Mouse (Mus musculus) heart, adult 2 months (tissue): ENCODE data around the gene Plxdc2.

Experiments
- EP300 ChIP-seq: fragments of 200-500 bp; IDR thresholded peaks from 2 replicates; pipeline ENCODE4 v1.6.1; 2011; ENCODE audit warnings: low read depth, low read length, control low read depth; ENCODE audit not compliant: insufficient read depth
- POLR2A ChIP-seq: fragments of 200-500 bp; IDR thresholded peaks from 2 replicates; pipeline ENCODE4 v1.6.1; 2011; ENCODE audit warnings: mild to moderate bottlenecking, low read depth, low read length, control low read depth; ENCODE audit not compliant: insufficient read depth

DNA sequence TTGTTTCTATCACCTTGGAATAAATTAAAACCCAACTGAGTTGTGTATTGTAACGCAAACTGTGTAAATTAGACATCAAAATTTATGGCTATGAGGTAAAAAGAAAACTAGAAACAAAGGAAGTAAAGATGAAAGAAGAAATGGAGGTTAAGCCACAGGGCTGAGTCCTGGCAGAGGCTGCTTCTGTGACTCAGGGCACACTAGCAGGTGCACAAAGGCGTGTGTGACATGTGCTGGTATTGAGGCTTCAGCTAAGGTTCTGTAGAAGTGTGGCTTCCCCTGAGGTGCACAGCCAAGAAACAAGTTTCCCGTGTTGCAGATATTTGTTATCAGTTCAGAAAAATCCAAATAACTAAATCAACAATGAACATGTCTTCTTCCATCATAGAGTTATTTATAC, 5.0 kb upstream of the Plxdc2 start:
- TF ChIP-seq EP300 (no peak), POLR2A (no peak)
